Mouse (Mus musculus) spleen, embryonic (tissue): Measurements from ENCODE around the gene Snx14.

ENCODE experiments used
- CTCF ChIA-PET: fragments of 350-600 bp; sonication (Branson Sonifier 250); formaldehyde crosslinking; loops from one replicate; lab custom pipeline; 2022; lab: Charles Lee

Snx14 gene

DNA sequence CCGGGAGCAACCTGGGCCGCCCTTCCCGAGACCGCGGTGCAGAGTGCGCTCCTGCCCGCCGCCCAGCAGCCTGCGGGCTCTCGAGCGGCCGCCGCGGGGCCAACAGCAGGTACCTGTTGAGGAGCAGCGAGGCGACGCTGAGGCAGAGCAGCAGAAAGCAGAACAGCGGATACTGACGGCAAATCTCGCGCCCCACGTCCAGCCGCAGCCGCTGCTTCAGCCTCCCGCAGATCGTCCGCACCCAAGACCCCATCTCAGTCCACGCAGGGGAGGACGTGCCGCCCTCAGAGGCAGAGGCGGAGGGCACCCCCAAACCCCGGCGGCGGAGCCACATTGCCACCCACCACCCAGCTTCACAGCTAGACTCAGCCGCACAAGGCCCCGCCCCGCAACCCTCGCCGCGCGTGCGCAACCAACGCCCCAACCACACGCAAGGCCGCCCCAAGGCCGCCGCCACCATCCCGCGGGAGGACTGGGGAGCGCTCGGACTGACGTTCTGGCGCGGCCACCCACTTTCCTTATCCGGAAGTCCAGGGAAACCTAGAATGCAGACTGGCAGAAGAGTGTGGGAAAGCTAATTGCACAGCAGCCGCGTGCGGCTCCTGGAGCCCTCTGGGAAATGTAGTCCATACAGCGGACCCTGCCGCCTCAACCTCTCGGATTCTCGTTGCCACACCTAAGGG lies at the start of gene Snx14:
TSS of gene Snx14 (minus strand) at position 404 of the 683 bp plus-strand sequence.
- CTCF ChIA-PET, result interaction anchor here (1.2 kb wide), 1 partner anchor 10 kb away, joined by 3 read pairs; no protein-coding TSS in a partner anchor

GRCm38 (mm10) chr9:88484531-88484930 lies 45.8 kb upstream of the Snx14 start:
- CTCF ChIA-PET, result no interaction called here

DNA sequence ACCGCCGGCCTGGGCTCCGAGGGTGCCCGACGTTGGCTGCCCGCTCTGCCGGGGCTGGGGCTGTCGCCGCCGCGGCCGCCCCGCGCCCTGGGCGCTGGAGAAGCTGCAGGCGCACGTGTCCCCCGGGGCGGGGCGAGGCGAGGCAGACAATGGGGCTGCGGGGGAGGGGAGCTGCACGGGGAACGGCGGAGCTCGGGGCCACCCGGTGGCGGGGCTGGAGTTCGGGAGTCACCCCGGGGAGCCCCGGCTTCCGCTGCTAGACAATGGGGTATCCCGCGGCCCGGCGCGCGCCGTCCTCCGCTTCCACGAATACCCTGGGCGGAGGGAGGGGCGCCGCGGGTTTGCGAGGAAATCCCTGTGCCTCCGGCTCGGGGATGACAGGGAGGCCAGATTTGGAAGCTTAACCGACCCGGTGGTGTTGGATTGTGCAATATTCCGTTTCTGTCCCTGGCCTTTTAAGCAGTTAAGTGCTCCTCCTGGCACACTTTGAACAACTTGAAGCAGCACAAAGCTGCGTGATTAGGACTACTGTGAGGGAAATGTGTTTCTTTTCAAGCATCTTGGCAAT lies 44.2 kb upstream of the Snx14 start:
- CTCF ChIA-PET, result interaction anchor here (0.6 to 1.3 kb wide), 5 partner anchors 22 to 1205 kb away, joined by 3 to 4 read pairs (median 3); no protein-coding TSS in a partner anchor

DNA sequence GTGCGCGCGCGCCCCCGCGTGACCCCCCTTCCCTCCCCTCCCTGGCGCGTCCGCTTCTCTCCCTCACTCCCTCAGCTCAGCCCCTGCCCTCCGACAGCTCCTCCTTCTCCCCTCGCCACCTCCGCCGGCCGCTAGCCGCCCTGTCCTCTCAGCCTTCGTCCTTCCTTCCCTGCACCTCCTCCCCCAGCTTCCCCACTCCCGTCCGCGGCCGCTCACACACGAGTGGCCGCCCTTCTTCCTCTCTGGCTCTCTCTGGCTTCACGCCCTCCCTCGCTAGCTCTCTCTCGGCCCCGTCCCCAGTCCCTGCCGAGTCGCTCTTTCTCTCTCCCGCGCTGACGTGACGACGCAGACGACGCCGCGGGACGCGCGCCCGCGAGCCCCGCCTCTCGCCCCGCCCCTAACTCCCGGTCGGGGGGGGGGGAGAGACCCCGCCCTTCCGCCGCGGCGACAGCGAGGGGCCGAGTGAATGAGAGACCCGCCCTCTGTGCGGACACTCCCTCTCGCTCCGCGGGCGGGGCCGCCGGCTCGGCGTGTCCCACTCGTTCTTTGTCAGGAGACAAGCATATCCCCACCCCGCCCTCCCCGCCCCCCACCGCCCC lies 43.6 kb upstream of the Snx14 start, which contains the start of gene Syncrip:
TSS of gene Syncrip (minus strand) at position 345 of the 599 bp plus-strand sequence.
- CTCF ChIA-PET, result interaction anchor here (0.6 to 1.2 kb wide), 5 partner anchors 22 to 1586 kb away, joined by 3 to 4 read pairs (median 3); no protein-coding TSS in a partner anchor

- CTCF ChIA-PET, result interaction anchor here (0.6 to 1.2 kb wide), 3 partner anchors 42 to 1587 kb away, joined by 3 to 4 read pairs (median 3); no protein-coding TSS in a partner anchor
These were observed 43.0 kb upstream of the Snx14 start for GRCm38 (mm10) chr9:88481791-88482160.

GRCm38 (mm10) chr9:88481061-88481790 lies 42.5 kb upstream of the Snx14 start:
- CTCF ChIA-PET, result interaction anchor here (1.2 kb wide), 1 partner anchor 42 kb away, joined by 4 read pairs; no protein-coding TSS in a partner anchor

DNA sequence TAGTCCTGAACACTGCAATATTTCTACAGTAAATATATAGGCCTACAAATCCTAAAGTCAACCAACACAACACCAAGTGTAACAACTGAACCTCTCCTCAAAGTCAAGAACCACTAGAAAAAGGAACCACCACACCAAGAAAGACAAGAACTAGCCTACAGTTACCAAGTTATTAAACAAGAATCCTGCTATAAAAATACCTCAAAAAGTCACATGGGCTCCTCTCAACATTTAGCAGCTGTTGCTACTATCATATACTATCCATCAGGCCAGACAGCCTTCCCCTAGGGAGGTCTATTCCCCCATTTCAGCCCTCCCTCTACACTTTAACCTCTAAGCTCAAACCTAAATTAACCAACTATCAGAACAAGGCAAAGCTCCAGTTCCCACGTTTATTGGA lies 41.4 kb upstream of the Snx14 start:
- CTCF ChIA-PET, result no interaction called here

- CTCF ChIA-PET, result no interaction called here
These were observed 37.4 kb upstream of the Snx14 start for GRCm38 (mm10) chr9:88476138-88476537.

DNA sequence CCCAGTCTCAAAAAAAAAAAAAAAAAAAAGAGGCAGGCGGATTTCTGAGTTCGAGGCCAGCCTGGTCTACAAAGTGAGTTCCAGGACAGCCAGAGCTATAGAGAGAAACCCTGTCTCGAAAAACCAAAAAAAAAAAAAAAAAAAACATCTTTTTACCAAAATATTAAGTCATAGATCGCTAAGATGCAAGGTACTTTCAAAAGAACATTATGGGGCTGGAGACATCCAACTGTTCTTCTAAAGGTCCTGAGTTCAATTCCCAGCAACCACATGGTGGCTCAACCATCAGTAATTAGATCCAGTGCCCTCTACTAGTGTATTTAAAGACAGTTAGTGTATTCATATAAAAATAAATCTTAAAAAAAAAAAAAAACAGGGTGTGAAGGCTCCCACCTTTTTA lies 22.3 kb upstream of the Snx14 start:
- CTCF ChIA-PET, result interaction anchor here (0.6 to 0.9 kb wide), 2 partner anchors 19 to 66 kb away, joined by 4 to 19 read pairs; no protein-coding TSS in a partner anchor

DNA sequence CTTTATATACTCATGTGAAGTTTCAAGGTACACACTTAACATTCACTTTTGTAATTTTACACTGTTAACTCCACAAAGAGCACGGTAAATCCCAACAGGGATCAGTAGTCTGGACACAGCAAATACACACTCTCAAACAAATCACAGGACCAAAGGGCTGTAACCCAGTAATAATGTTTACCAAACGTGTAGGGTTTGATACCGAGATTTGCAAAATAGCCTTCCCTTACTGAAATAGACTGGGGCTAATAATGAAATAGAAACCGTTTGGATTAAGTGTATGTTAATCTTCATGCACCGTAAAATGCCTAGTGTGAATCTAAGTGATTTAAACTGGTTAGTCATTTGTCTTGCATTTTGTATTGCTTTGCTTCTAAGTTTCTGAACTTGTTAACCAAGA lies 1.2 kb upstream of the Snx14 start:
- CTCF ChIA-PET, result interaction anchor here (0.6 kb wide), 1 partner anchor 1242 kb away, joined by 8 read pairs; no protein-coding TSS in a partner anchor

- CTCF ChIA-PET, result interaction anchor here (1.2 kb wide), 1 partner anchor 9 kb away, joined by 3 read pairs; no protein-coding TSS in a partner anchor
These were observed 461 bp upstream of the Snx14 start for GRCm38 (mm10) chr9:88439238-88439600.

DNA sequence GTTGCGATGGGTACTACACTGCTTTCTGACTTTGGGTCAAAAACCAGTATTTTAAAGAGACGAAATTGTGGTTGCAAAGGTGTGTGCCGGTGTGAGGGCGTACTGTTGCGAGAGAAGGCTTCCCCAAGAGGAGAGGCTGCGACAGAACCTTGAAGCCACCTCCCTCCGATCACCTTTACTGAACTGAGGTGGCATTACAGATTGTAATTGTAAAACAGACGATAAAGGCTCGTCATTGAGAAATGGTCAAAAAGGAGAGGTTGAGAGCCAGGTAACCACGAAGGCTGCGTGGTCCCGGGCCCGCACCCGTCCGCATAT lies 562 bp downstream of the Snx14 start:
- CTCF ChIA-PET, result no interaction called here

GRCm38 (mm10) chr9:88437342-88438236 lies 1.2 kb downstream of the Snx14 start:
- CTCF ChIA-PET, result no interaction called here

DNA sequence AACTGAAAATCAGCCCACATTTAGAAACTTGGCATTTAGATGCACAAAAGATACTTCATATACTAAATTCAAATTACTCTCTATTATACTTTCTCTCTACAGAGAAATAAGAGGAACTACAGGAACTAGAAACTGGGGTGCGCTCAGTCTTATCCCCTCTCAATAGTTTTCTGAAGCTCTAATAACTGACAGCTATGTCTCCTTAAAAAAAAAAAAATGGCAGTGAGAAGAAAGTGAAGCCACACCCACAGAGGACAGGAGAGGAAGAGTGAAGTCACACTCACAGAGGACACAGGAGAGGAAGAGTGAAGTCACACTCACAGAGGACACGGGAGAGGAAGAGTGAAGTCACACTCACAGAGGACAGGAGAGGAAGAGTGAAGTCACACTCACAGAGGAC lies 14.4 kb downstream of the Snx14 start:
- CTCF ChIA-PET, result no interaction called here

GRCm38 (mm10) chr9:88422428-88422827 lies 16.3 kb downstream of the Snx14 start:
- CTCF ChIA-PET, result no interaction called here

DNA sequence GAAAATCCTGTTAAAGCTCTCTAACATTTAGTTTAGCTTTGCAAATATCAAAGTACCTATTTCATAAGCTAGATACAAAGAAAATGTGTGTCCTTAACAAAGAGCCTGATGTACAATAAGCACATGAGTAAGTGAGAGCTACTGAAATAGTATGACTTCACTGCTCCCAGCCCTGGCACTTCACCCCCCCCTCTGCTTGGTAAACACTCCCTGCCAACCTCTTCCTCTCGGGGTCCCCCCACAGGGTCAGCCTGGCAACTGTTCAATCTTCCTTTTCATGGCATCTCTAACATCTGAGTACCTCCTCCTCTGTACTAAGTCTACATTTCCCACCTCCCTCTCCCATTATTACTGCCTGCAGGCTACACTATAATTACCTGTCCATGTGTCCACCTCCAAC lies 22.0 kb downstream of the Snx14 start:
- CTCF ChIA-PET, result no interaction called here

GRCm38 (mm10) chr9:88409978-88410377 lies 28.8 kb downstream of the Snx14 start:
- CTCF ChIA-PET, result no interaction called here

DNA sequence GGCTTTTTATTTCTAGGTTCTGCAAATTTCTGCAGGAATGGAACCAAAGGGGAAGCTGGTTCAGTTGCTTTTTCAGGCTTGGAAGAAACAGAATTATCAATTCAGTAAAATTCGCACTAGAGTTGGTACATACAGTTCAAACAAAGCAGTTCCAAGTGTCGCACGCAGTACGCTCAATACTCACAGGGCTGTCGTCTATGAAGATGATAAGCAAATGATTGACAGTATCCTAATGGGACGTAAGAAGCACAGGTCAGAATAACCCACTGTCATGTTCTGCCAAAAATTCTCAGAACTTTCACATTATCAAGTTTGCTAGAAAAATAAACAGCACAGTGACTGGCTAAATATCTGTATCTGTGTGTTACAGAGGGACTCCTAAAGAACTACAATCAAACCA lies 34.2 kb downstream of the Snx14 start:
- CTCF ChIA-PET, result no interaction called here

DNA sequence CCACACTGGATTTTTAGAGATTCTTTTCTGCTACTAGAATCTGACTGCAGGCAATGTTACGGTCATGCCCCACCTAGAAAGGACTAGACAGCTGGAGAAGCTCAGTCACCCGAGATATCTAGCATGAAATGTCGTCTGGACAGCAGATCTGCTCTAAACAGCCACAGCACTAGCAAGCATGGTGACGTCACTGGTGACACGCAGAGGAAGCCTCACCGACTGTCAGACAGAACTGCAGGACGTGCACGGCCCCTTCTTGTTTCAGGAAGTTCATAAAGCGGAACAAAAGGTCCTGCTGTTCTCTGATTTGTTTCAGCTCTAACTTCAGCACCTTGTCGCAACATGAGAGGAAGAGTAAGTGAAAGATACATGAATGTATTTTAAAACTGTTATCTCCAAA lies 34.7 kb downstream of the Snx14 start:
- CTCF ChIA-PET, result no interaction called here

GRCm38 (mm10) chr9:88398461-88398860 lies 40.3 kb downstream of the Snx14 start:
- CTCF ChIA-PET, result no interaction called here

DNA sequence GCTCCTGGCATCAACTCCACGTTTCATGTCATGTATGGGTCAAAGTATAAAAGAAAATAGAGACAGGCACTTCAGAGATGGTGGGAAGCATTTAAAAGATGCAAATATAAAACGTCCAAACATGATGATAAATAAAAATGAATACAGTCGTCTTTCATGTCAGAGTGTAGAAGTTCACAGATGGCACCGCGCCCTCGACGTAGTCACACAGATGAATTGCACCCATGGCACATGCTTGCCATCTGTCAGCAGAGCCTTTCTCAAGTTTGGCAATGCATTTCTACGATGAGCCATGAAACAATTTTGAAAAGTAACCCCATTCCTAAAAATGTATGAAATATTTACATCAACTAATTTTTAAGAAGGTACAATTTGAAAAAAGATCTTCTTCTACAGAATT lies 43.9 kb downstream of the Snx14 start:
- CTCF ChIA-PET, result no interaction called here
